Mouse (Mus musculus) cerebellum, adult 18-20 months (tissue): Measurements from ENCODE around the gene Lrrc18.

Experiments
- DNase-seq, 2 experiments: peaks; one replicate each; pipeline ENCODE4 v3.0.0; 2021

The Lrrc18 gene

DNA sequence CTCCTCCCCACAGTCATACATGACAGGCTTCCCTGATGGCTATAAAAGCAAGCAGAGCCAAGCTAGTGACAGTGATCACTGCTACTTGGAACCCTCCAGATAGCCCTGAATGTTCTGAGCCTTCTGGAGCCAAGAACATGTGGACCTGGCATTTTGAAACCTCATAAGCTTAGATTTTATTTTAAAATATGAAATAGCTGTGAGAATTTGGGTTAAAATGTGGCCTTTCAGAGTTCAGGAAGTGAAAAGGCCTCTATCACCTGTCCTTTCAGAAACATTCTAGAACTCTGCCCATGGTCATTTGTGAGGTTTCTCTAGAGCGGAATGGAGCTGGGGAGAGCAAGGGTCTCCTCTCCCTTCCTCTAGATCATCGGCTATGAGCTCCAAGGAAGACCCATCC, at the start of gene Lrrc18:
Gene Lrrc18 (plus strand): TSS at position 301 of the 400 bp plus-strand sequence.
- no peak for DNase-seq

- no peak for DNase-seq
Observed at GRCm38 (mm10) chr14:32947512-32947911, 43.7 kb upstream of the Lrrc18 start.

DNA sequence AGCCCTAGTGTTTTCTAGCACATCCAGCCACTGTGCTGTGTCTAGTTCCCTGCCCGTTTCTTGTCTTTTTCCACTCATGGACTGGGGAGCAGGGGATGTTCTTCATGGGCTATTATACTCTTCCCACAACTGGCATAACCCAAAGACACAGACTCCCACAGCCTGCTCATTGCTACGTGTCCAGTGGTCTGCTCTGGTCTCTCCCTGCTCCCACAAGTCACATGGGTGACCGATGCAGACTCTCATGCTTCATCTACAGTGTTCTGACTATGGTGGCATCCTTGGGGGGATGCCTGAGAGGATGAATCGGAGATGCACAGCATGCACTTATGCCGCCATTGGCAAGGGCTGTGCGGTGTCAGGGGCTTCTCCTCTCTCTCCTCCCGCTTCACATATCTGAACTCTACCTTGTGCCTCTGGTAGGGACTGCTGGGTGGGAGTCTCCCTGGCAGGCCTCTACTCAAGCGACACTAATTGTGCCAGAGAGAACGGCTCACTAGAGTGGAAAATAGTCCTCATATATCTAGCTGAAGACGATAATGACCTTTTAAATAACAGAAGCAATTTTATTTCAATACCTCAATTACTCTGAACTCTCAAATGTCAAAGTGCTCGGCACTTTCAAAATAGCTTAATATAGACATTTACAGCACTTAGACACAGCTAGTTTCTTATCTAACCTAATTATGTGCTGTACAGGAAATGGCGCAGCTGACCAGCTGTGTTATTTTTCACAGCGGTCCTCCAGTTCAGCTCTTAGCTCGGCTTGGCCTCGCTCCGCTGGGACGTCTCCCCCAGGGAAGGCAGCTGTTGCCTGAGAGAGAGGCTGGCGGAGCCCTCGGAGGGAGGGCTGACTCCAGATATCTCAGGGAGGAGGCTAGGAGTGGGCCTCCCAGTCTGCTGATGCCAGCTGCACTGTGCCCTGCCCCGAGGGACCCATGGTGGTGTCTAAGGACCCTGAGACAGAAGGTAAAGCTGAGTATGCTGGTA, 40.6 kb upstream of the Lrrc18 start:
- no peak for DNase-seq

GRCm38 (mm10) chr14:32956486-32956885, 34.7 kb upstream of the Lrrc18 start:
- peak in 1 of 2 experiments; percentile 5 for DNase-seq

DNA sequence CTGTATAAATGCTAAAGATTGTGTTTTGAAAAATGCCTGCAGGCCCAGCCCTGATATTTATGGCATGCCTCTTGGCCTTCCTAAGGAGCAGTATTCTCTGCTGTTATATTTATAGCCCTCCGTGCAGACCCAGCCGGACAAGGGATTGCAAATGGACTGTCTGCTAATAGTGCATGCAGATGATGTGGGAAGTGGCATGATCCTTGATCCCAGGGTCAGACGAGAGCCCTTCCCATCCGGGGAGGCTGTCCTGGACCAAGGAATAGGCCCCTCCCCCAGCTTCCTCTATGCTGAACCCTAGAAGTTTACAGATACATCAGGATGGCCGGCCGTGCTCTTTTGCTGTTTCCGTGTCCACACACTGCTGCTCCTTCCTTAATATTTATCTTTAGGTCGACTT, 32.5 kb upstream of the Lrrc18 start:
- no peak for DNase-seq

- peak; percentile 31 to 50 for DNase-seq
Observed at GRCm38 (mm10) chr14:32960481-32960880, 30.7 kb upstream of the Lrrc18 start.

GRCm38 (mm10) chr14:32964742-32965141, 26.4 kb upstream of the Lrrc18 start:
- DNase-seq, result no peak

GRCm38 (mm10) chr14:32970700-32971099, 20.5 kb upstream of the Lrrc18 start:
- no peak for DNase-seq

GRCm38 (mm10) chr14:32984176-32984738, 6.9 kb upstream of the Lrrc18 start:
- no peak for DNase-seq

DNA sequence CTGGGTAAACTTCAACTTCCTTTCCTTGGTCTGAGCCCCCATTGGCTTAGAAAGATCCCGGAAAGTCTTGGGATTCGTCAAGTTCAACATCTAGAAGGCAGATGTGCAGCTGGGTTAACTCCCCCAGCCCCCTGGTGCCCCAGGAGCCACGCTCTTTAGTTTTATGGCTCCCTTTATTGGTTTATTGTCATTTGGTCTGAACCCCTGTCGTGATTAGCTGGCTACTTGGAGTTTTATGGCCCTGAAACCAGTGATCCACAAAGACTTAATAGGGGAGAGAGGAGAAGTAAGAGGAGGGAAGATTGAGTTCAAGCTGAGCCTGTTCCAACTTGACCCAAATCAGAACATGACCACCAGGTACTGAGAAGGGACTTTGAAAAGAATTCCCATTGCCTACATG, 4.5 kb upstream of the Lrrc18 start:
- no peak for DNase-seq

DNA sequence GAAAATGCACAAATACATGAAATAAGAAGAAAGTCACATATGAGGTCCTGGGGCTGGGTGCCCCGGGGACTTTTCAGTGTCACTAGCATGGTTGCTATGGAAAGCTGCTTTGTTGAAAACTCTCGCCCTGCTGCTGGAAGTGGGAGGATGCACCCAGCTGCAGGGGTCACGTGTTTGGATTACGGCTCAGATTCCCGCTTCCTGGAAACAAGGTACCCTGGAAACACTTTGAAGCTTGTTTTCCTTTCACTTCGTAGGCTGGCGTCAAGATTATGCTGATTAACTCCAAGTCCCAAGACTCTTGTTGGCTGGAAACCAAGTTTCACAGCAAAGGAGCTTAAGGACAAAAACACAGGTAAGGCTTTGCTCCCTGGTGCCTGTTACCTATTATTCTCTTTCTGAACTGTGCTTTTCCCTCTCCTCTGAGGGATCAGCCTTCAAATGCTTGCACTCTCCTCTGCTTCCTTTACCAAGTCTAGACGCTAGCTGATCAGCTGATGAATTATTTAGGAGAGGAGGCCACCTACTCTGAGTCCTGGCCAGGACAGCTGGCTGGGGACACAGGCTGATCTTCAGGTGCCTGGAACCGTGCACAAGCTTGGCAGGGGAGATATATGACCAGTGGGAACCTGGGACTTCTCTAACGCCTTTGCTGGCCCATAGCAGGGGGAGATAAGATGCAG, 3.9 kb downstream of the Lrrc18 start:
- no peak for DNase-seq

DNA sequence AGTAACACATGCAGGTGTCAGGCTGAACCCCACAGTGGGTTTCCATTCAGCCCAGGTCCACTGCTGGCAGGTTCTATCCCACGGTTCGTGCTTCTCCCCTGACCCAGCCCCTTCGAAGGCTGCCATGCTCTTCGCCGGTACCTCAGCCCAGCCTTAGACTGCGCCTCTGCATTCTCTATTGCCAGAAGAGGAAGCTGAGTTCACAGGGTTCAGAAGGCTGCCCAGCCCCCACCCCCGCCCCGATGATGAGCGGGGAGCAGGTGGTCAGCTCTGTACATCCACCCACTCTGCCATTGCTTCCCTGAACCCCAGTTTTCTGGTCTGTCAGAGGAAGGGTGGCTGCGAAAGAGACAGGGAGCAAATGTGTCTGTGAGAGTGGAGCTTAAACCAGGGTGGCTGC, 8.3 kb downstream of the Lrrc18 start:
- DNase-seq, result no peak

- DNase-seq, result no peak
Observed at GRCm38 (mm10) chr14:33000112-33000979, 9.2 kb downstream of the Lrrc18 start.

GRCm38 (mm10) chr14:33005114-33005513, 13.9 kb downstream of the Lrrc18 start:
- no peak for DNase-seq

DNA sequence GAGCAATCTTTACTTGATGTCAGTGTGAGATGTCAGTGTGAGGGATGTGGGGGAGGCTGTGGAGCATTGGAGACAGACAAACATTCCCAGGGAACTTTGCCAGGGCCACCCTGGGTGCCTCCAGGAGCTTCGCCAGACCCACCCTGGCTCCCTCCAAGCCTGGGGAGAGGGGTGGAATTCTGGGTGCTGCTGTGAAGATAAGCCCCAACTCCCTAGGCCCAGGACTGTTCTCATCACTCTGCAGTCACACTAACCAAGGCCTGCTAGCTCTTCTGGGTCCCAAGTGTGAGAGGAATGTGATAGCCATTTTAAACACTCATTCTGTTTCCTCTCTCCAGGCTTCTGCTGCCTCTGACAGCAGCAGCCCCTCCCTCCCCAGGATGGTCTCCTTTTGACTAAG, 16.5 kb downstream of the Lrrc18 start:
- DNase-seq, result no peak

GRCm38 (mm10) chr14:33019050-33019449, 27.9 kb downstream of the Lrrc18 start:
- DNase-seq, result no peak

- no peak for DNase-seq
Observed at GRCm38 (mm10) chr14:33019606-33020005, 28.4 kb downstream of the Lrrc18 start.

DNA sequence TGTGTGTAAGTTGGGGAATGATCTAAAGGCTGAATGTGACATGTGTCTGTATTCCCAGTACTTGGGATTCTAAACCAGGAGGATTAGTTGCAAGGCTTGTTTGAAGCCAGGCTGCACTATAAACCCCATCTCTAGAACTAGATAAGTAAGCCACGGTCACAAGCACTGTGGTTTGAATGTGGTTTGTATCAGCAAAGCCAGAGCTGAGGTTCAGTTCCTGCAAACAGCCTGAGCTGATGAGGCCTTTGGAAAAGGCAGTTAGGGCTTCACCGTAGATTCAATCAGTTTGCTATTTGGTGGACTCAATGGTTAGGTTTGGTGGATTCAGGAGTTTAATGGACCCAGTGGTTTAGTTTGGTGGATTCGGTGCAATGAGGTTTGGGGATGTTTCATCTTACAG, 39.7 kb downstream of the Lrrc18 start:
- no peak for DNase-seq

- peak; percentile 12 to 19 for DNase-seq
Observed at GRCm38 (mm10) chr14:33033424-33033823, 42.2 kb downstream of the Lrrc18 start.

DNA sequence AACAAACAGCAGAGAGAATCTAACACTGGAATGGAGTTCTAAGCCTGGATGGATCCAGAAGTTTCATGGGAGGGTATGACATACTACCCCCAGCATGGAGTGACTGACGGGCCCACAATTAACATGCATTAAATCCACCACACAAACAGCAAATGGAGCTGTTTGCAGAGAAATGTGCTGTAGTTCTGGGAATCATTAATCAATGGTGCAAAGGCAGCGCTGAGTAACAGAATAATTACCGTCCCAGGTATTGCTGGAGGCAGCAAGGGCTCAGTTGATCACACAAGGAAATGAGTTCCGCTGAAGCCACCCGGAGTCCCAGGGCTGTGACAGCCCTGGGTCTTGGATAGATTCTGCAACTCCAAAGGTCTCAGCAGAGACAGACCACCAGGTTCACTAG, 44.2 kb downstream of the Lrrc18 start:
- no peak for DNase-seq

DNA sequence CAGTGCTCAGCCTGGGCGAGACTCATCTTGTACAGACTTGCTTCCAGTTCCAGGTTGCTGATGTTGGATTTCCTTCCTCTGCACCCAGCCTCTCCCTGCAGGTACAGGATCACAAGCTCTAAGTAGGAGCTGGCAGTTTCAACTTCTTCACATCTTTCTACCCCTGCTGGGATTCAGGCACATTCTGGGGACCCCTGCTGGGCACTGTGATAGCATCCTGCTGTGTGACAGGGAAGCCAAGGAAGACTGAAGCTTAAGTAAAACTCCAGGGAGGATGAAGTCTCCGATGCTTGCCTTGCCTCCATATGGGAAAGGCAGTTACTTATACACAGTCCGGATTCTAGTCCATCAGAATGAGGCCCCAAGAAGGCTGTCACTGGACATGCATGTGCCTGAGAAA, 45.6 kb downstream of the Lrrc18 start:
- DNase-seq, result no peak

DNA sequence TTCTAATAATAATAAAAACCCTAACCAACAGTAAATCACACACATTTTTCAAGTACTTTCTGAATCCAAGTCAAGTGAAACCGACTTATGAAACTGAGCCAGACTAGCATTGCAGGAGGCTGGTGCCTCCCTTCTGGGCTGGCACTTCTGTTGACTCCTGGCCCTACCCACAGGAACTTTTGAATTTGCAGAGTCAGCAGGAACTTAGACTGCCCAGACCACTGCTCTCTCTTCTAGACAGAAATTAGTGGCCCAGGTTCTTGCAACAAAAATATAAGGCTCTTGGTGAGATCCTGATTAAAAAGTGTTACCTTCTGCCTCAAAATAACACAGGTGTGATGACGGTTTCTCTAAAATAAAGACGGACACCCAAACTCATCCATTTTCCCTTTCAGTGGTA, 54.0 kb downstream of the Lrrc18 start:
- DNase-seq, result no peak

DNA sequence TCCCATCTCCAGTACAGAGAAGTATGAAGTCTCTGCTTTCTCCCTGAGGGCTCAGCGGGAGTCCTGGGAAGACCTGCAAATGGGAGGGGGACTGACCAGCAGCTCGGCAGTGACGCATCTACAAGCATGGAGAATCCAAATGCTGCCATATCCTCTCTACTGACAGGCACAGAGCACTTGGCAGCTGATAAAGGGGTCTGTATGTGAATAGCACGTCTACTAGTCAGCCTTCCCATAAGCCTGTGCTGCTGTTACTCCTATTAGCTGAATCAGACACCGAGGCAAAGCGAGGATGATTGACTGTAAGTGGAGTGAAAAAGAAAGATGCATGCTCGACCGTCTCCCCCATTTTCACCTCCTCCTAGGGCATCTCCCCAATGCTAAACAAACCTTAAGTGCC, 62.3 kb downstream of the Lrrc18 start:
- no peak for DNase-seq
